Mouse (Mus musculus) ES-E14 (cell line): Measurements from ENCODE around the gene Ripor2. TPM values are rescaled to one million over a fixed set of nuclear protein-coding genes. Genes with fewer than 3 reads are reported as not detected.

Experiments used
- DNase-seq: peaks from one replicate; pipeline ENCODE4 v3.0.0-alpha.2; 2013; ENCODE audit warnings: low read depth, low spot score
- H3K27ac ChIP-seq: 2 replicates; pipeline ENCODE4 v1.5.1; 2012; ENCODE audit warnings: low read depth, mild to moderate bottlenecking, low read length, moderate library complexity, mixed read lengths; ENCODE audit not compliant: poor library complexity, insufficient read depth, severe bottlenecking
- H3K36me3 ChIP-seq: 2 replicates; pipeline ENCODE4 v1.6.1; 2012; ENCODE audit warnings: mild to moderate bottlenecking, low read length, moderate library complexity, mixed read lengths; ENCODE audit not compliant: control insufficient read depth, poor library complexity, insufficient read depth, severe bottlenecking
- H3K4me1 ChIP-seq, 2 experiments: fragments of 150-350 bp in 1 of 2; sonication (generic) in 1 of 2; 2 replicates each; pipeline ENCODE4 v1.6.1; 2012; ENCODE audit warnings: low read length in 2 of 2, mild to moderate bottlenecking in 1 of 2, mixed read lengths in 1 of 2; ENCODE audit not compliant: control insufficient read depth in 2 of 2, insufficient read depth in 2 of 2, poor library complexity in 1 of 2
- H3K4me3 ChIP-seq, 2 experiments: fragments of 150-350 bp in 1 of 2; sonication (generic) in 1 of 2; 2 replicates each; pipeline ENCODE4 v1.5.1; 2012; ENCODE audit warnings: low read length in 2 of 2, low read depth in 1 of 2, mild to moderate bottlenecking in 1 of 2, mixed read lengths in 1 of 2; ENCODE audit not compliant: insufficient read depth in 1 of 2, poor library complexity in 1 of 2, severe bottlenecking in 1 of 2
- H3K9ac ChIP-seq: 2 replicates; pipeline ENCODE4 v1.6.1; 2012; ENCODE audit warnings: low read depth, mild to moderate bottlenecking, low read length, mixed read lengths; ENCODE audit not compliant: poor library complexity, insufficient read depth, severe bottlenecking
- H3K9me3 ChIP-seq: fragments of 150-350 bp; sonication (generic); 2 replicates; pipeline ENCODE4 v1.6.1; 2012; ENCODE audit warnings: low read depth, mild to moderate bottlenecking, low read length; ENCODE audit not compliant: control insufficient read depth, insufficient read depth
- CHD2 ChIP-seq: IDR thresholded peaks from 2 replicates; pipeline ENCODE4 v1.6.1; 2014; ENCODE audit warnings: mild to moderate bottlenecking, low read depth, low read length, inconsistent platforms
- HCFC1 ChIP-seq: IDR thresholded peaks from 2 replicates; pipeline ENCODE4 v1.6.1; 2012; ENCODE audit warnings: low read length, inconsistent platforms, borderline replicate concordance; ENCODE audit not compliant: insufficient read depth
- MAFK ChIP-seq: IDR thresholded peaks from 2 replicates; pipeline ENCODE4 v1.6.1; 2014; ENCODE audit warnings: mild to moderate bottlenecking, low read depth, low read length, inconsistent platforms; ENCODE audit not compliant: insufficient read depth
- ZC3H11A ChIP-seq: IDR thresholded peaks from 2 replicates; pipeline ENCODE4 v1.6.1; 2012; ENCODE audit warnings: low read depth, mild to moderate bottlenecking, inconsistent platforms, low read length, borderline replicate concordance
- ZNF384 ChIP-seq: IDR thresholded peaks from 2 replicates; pipeline ENCODE4 v1.6.1; 2012; ENCODE audit warnings: low read depth, low read length, inconsistent platforms
- in situ Hi-C, 2 experiments: fragments of 600-800 bp; cut with MboI; formaldehyde crosslinking; loops; one replicate each; pipeline ENCODE4 v1.15.1; 2025; ENCODE audit warnings: low sequenced_read_pairs in 2 of 2, inconsistent platforms in 1 of 2; ENCODE audit not compliant: unreplicated experiment in 2 of 2
- total RNA-seq: library from RNA; depleted of rRNA; stranded (reverse); fragments of 300-350 nt; gene quantifications from 2 replicates; pipeline ENCODE4 v1.2.3, GENCODE M21; 2012

Gene Ripor2
- total RNA-seq, 1 experiment, result 0.71 TPM

GRCm38 (mm10) chr13:24648027-24648426 lies 66.0 kb downstream of the Ripor2 start:
- Histone ChIP-seq H3K36me3 (no peaks in the 10 kb centered on the region), H3K9me3 (no peaks in the 10 kb centered on the region), H3K4me1 (no peaks in the 10 kb centered on the region), H3K9ac (no peak overlapping the region), H3K4me3 (no peak overlapping the region), H3K27ac (no peak overlapping the region)
- TF ChIP-seq CHD2, result no peak
- TF ChIP-seq ZNF384, result no peak
- no peak for TF ChIP-seq ZC3H11A
- no peak for TF ChIP-seq MAFK
- TF ChIP-seq HCFC1, result no peak
- in situ Hi-C loops, result no loop called here
- DNase-seq, result no peak

GRCm38 (mm10) chr13:24648668-24649067 lies 66.7 kb downstream of the Ripor2 start:
- Histone ChIP-seq H3K27ac (no peak overlapping the region), H3K9me3 (no peaks in the 10 kb centered on the region), H3K4me3 (no peak overlapping the region), H3K9ac (no peak overlapping the region), H3K36me3 (no peaks in the 10 kb centered on the region), H3K4me1 (no peaks in the 10 kb centered on the region)
- in situ Hi-C loops, result no loop called here
- no peak for DNase-seq
- no peak for TF ChIP-seq MAFK
- no peak for TF ChIP-seq ZC3H11A
- TF ChIP-seq ZNF384, result no peak
- no peak for TF ChIP-seq HCFC1

GRCm38 (mm10) chr13:24649099-24649498 lies 67.1 kb downstream of the Ripor2 start:
- Histone ChIP-seq H3K9ac (no peak overlapping the region), H3K4me3 (no peak overlapping the region), H3K9me3 (no peaks in the 10 kb centered on the region), H3K27ac (no peak overlapping the region), H3K4me1 (no peaks in the 10 kb centered on the region), H3K36me3 (no peaks in the 10 kb centered on the region)
- no peak for DNase-seq
- in situ Hi-C loops, result no loop called here
- TF ChIP-seq CHD2 (no peak), ZC3H11A (no peak), ZNF384 (no peak), MAFK (no peak), HCFC1 (no peak)

- Histone ChIP-seq H3K27ac (no peak overlapping the region), H3K9me3 (no peaks in the 10 kb centered on the region), H3K9ac (no peak overlapping the region), H3K4me3 (no peak overlapping the region), H3K4me1 (no peaks in the 10 kb centered on the region), H3K36me3 (no peaks in the 10 kb centered on the region)
- DNase-seq, result no peak
- in situ Hi-C loops, result no loop called here
- no peak for TF ChIP-seq HCFC1
- no peak for TF ChIP-seq CHD2
- no peak for TF ChIP-seq MAFK
- no peak for TF ChIP-seq ZNF384
- TF ChIP-seq ZC3H11A, result no peak
These were observed 69.0 kb downstream of the Ripor2 start for GRCm38 (mm10) chr13:24651018-24651417.

- DNase-seq, result no peak
- no peak for TF ChIP-seq MAFK
These were observed 73.1 kb downstream of the Ripor2 start for GRCm38 (mm10) chr13:24654919-24655635.

More at GRCm38 (mm10) chr13:24654919-24655635, 73.1 kb downstream of the Ripor2 start:
- H3K36me3 ChIP-seq, result no peaks in the 10 kb centered on the region
- H3K4me3 ChIP-seq, result no peak overlapping the region
- H3K9me3 ChIP-seq, result no peaks in the 10 kb centered on the region
- H3K4me1 ChIP-seq, result no peaks in the 10 kb centered on the region
- H3K9ac ChIP-seq, result no peak overlapping the region
- no peak overlapping the region for H3K27ac ChIP-seq
- in situ Hi-C loops, result no loop called here
